Mouse (Mus musculus) B cell, adult (primary cell): Measurements from ENCODE around the gene Smim9. TPM values are rescaled to one million over a fixed set of nuclear protein-coding genes. Genes with fewer than 3 reads are reported as not detected.

ENCODE experiments used
- total RNA-seq: library from RNA; stranded (reverse); gene quantifications from 4 replicates; pipeline ENCODE4 v1.2.4, GENCODE M21; 2023; ENCODE audit not compliant: inconsistent age

Smim9 gene
- total RNA-seq: not detected in 4 replicates

GRCm38 (mm10) chrX:75163670-75164069, at the start of gene Smim9:
Smim9 (minus strand) TSS chrX:75163770.

GRCm38 (mm10) chrX:75130467-75131160, 33.0 kb downstream of the Smim9 start, which contains the start of gene Mpp1:
Mpp1 (minus strand) TSS chrX:75131016.

Other genes starting within 250 kb of the Smim9 start
- gene Gab3, start 78.3 kb downstream of the Smim9 start, total RNA-seq: 7.1 to 10.9 TPM (median 9.1 TPM) in 4 replicates
- gene Dkc1, start 67.9 kb downstream of the Smim9 start, total RNA-seq: 61.1 to 65.9 TPM (median 61.5 TPM) in 4 replicates
- 47.6 to 53.6 TPM (median 50.6 TPM) in 4 replicates for gene Mpp1, start 32.8 kb downstream of the Smim9 start, total RNA-seq
- gene Fundc2, start 218.6 kb upstream of the Smim9 start, total RNA-seq: 19.9 to 32.1 TPM (median 24.9 TPM) in 4 replicates
- 0.32 to 0.75 TPM (median 0.40 TPM) in 4 replicates for gene F8, start 218.8 kb upstream of the Smim9 start, total RNA-seq